In the genomic region with DNA sequence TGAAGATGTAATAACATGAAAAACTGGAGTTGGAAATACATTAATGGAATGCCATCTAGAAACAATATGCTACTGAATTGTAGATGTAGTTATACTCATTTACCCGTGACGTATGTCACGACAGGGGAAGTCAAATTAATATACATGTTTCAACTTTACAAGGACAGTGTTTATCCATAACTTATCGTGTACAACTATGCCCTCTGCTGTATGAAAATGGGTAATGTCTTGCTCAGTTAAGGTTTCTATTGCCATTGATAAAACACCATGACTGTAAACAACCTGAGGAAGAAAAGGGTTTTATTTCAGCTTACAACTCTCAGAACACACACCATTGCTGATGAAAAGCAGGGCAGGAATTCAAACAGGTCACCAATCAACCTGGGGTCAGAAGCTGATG, we compare ENCODE assay signal across 12 mouse cellular contexts. TPM values are rescaled to one million over a fixed set of nuclear protein-coding genes. Genes with fewer than 3 reads are reported as not detected.
DNase-seq lines count a peak whose midpoint lies in the region; ATAC-seq and TF ChIP-seq lines count a peak whose summit lies in the region.
"Had no signal": no experiment of that assay in that cellular context is flagged by ENCODE, and none has a peak within 500 bp of the region (broad histone marks: within the 10 kb centered on the region; RNA-seq: fewer than 3 reads in every experiment).

No protein-coding gene starts in this region.

- H3K9ac ChIP-seq in forebrain, embryonic 16.5 days (replicated peaks; ENCODE audit: low read depth, low read length): no peak overlapping the region
- H3K9ac ChIP-seq in liver, embryonic 14.5 days (replicated peaks): no peak overlapping the region
- no peak overlapping the region for H3K9ac ChIP-seq in liver, embryonic 12.5 days
- H3K9ac ChIP-seq: hindbrain, embryonic 12.5 days had no signal

- H3K27me3 ChIP-seq in forebrain, embryonic 16.5 days (replicated peaks; ENCODE audit: control insufficient read depth, insufficient read depth, low read length): no peaks in the 10 kb centered on the region
- peaks cover 27% of the 10 kb centered on the region for H3K27me3 ChIP-seq in forebrain, embryonic 10.5 days (ENCODE audit: poor library complexity, severe bottlenecking)
- no peaks in the 10 kb centered on the region for H3K27me3 ChIP-seq in liver, embryonic 14.5 days (ENCODE audit: control insufficient read depth, insufficient read depth, low read length)
- no peaks in the 10 kb centered on the region for H3K27me3 ChIP-seq in liver, embryonic 12.5 days (replicated peaks)
- H3K27me3 ChIP-seq: hindbrain, embryonic 12.5 days; megakaryocyte, embryonic 14.5 days had no signal

- no peak overlapping the region for H3K27ac ChIP-seq in forebrain, embryonic 16.5 days (ENCODE audit: low read length)
- no peak overlapping the region for H3K27ac ChIP-seq in forebrain, embryonic 10.5 days
- no peak overlapping the region for H3K27ac ChIP-seq in liver, embryonic 14.5 days
- H3K27ac ChIP-seq in liver, embryonic 12.5 days: no peak overlapping the region
- H3K27ac ChIP-seq: hindbrain, embryonic 12.5 days had no signal

- peak; percentile 55; the same call in 1 of the 2 replicates for ATAC-seq in forebrain, embryonic 16.5 days
- ATAC-seq in liver, embryonic 14.5 days (ENCODE audit: insufficient read depth): no peak
- no peak for ATAC-seq in liver, embryonic 12.5 days
- 0 out of 2 replicates have a peak, but pooled peaks have one; percentile 33 for ATAC-seq in megakaryocyte, adult 5-6 weeks (ENCODE audit: poor library complexity, severe bottlenecking)

- WGBS in forebrain, embryonic 16.5 days: 54% methylated on average over 4 of the region's 4 CpGs
- 77% methylated on average over 4 of the region's 4 CpGs for WGBS in forebrain, embryonic 10.5 days
- WGBS in liver, embryonic 14.5 days (ENCODE audit: insufficient replicate concordance): 39% methylated on average over 4 of the region's 4 CpGs
- WGBS in liver, embryonic 12.5 days (ENCODE audit: insufficient replicate concordance): 59% methylated on average over 4 of the region's 4 CpGs

- no peaks in the 10 kb centered on the region for H3K9me3 ChIP-seq in forebrain, embryonic 16.5 days (ENCODE audit: control insufficient read depth, low read length)
- H3K9me3 ChIP-seq in forebrain, embryonic 10.5 days: no peaks in the 10 kb centered on the region
- no peaks in the 10 kb centered on the region for H3K9me3 ChIP-seq in liver, embryonic 14.5 days (ENCODE audit: control insufficient read depth, low read length)
- H3K9me3 ChIP-seq in liver, embryonic 12.5 days (replicated peaks): no peaks in the 10 kb centered on the region
- H3K9me3 ChIP-seq: hindbrain, embryonic 12.5 days; megakaryocyte, embryonic 14.5 days had no signal

- no peak for TF ChIP-seq EP300 in liver, embryonic 14.5 days (IDR thresholded peaks at IDR 0.05; ENCODE audit: low read depth)

- H3K4me1 ChIP-seq in forebrain, embryonic 16.5 days (replicated peaks; ENCODE audit: control insufficient read depth, insufficient read depth, low read length): no peaks in the 10 kb centered on the region
- H3K4me1 ChIP-seq in forebrain, embryonic 10.5 days: no peaks in the 10 kb centered on the region
- peaks cover 0 to 2% of the 10 kb centered on the region in 2 experiments; a peak in 2 of 4 replicates for H3K4me1 ChIP-seq in liver, embryonic 14.5 days (replicated peaks; ENCODE audit: control insufficient read depth in 2 of 2, insufficient read depth in 2 of 2, low read length in 1 of 2)
- peaks cover 2% of the 10 kb centered on the region; the same call in 1 of the 2 replicates for H3K4me1 ChIP-seq in liver, embryonic 12.5 days
- H3K4me1 ChIP-seq: hindbrain, embryonic 12.5 days had no signal

- H3K36me3 ChIP-seq in forebrain, embryonic 16.5 days (ENCODE audit: control insufficient read depth, insufficient read depth): no peaks in the 10 kb centered on the region
- H3K36me3 ChIP-seq in forebrain, embryonic 10.5 days (replicated peaks): no peaks in the 10 kb centered on the region
- no peaks in the 10 kb centered on the region for H3K36me3 ChIP-seq in liver, embryonic 14.5 days (replicated peaks; ENCODE audit: control insufficient read depth, insufficient read depth, low read depth)
- H3K36me3 ChIP-seq in liver, embryonic 12.5 days: no peaks in the 10 kb centered on the region
- H3K36me3 ChIP-seq: hindbrain, embryonic 12.5 days had no signal

- H3K4me3 ChIP-seq in forebrain, embryonic 16.5 days (replicated peaks; ENCODE audit: low read length): no peak overlapping the region
- no peak overlapping the region for H3K4me3 ChIP-seq in forebrain, embryonic 10.5 days
- no peak overlapping the region for H3K4me3 ChIP-seq in liver, embryonic 14.5 days (ENCODE audit: insufficient read depth in 1 of 2, low read depth in 2 of 2, low read length in 2 of 2)
- no peak overlapping the region for H3K4me3 ChIP-seq in liver, embryonic 12.5 days
- H3K4me3 ChIP-seq: hindbrain, embryonic 12.5 days; megakaryocyte, embryonic 14.5 days had no signal

- peak; percentile 6; the same call in 1 of the 2 replicates for TF ChIP-seq CTCF in liver, embryonic 14.5 days (IDR thresholded peaks at IDR 0.05; ENCODE audit: low read depth)

- no peak for DNase-seq in forebrain, embryonic 10.5 days (ENCODE audit: extremely low spot score, low spot score)
- DNase-seq in liver, embryonic 14.5 days (ENCODE audit: low read depth in 3 of 3, low spot score in 3 of 3): no peak
- DNase-seq in CD4-positive, CD25-positive, alpha-beta regulatory T cell, adult 2 months (ENCODE audit: low read depth, low spot score): peak; percentile 11
- DNase-seq in right cerebral cortex, postnatal 4 days: no peak
- no peak for DNase-seq in B cell, adult 2 months
- DNase-seq: heart, adult 18-20 months; left cerebral cortex, postnatal 4 days had no signal

- H3K4me2 ChIP-seq in forebrain, embryonic 16.5 days (ENCODE audit: low read length): no peak overlapping the region
- no peak overlapping the region for H3K4me2 ChIP-seq in liver, embryonic 14.5 days (ENCODE audit: low read depth)
- H3K4me2 ChIP-seq in liver, embryonic 12.5 days: no peak overlapping the region
- H3K4me2 ChIP-seq: hindbrain, embryonic 12.5 days had no signal

RNA-seq across cellular contexts. Expression of a gene that starts 7.5 kb away (rescaled TPM):
- polyA plus RNA-seq in forebrain, embryonic 16.5 days (2015; fragmentation: Nextera tagmentation; extraction: Ambion mirVana): 9.2 and 9.7 TPM in 2 replicates
- 16.8 and 18.3 TPM in 2 replicates for polyA plus RNA-seq in forebrain, embryonic 10.5 days (2016; fragmentation: Nextera tagmentation; extraction: Ambion mirVana)
- polyA plus RNA-seq in liver, embryonic 14.5 days (2012; rRNA removed): 5.2 and 5.8 TPM in 2 replicates
- polyA plus RNA-seq in liver, embryonic 14.5 days (2014; fragmentation: Nextera tagmentation; extraction: Ambion mirVana): 6.4 and 7.0 TPM in 2 replicates
- polyA plus RNA-seq in liver, embryonic 12.5 days (2016; fragmentation: Nextera tagmentation; extraction: Ambion mirVana): 7.9 and 9.1 TPM in 2 replicates
- total RNA-seq in megakaryocyte, adult 5-6 weeks (2015): 5.8 and 6.5 TPM in 2 replicates
- 4.1 and 4.6 TPM in 2 replicates for total RNA-seq in megakaryocyte, adult 5-6 weeks (2017)

Comparison
In these comparisons a context has a peak if more than half of its experiments do, and no peak if none do; other contexts are left out.
1. ATAC-seq: peak in forebrain, embryonic 16.5 days (single experiment) and megakaryocyte, adult 5-6 weeks (single experiment); none in liver, embryonic 14.5 days (single experiment) and liver, embryonic 12.5 days (single experiment).